Mouse (Mus musculus) liver, adult 2 months (tissue): ENCODE results near the gene Csf2.

Experiments
- CTCF ChIP-seq: fragments of 200-500 bp; IDR thresholded peaks from 2 replicates; pipeline ENCODE4 v1.5.1; 2011; ENCODE audit warnings: low read depth, low read length, control low read depth
- POLR2A ChIP-seq: fragments of 200-500 bp; IDR thresholded peaks from 2 replicates; pipeline ENCODE4 v1.6.1; 2011; ENCODE audit warnings: low read length, control low read depth; ENCODE audit not compliant: insufficient read depth; ENCODE audit errors: extremely low read depth

GRCm38 (mm10) chr11:54219191-54219590 lies 30.3 kb downstream of the Csf2 start:
- TF ChIP-seq POLR2A (no peak), CTCF (no peak)
